Mouse (Mus musculus) ES-Bruce4 (cell line): ENCODE measurements around the gene Slc6a4. TPM values are rescaled to one million over a fixed set of nuclear protein-coding genes. Genes with fewer than 3 reads are reported as not detected.
"Not testable (repeated sequence)": the region's sequence is repeated elsewhere in the genome, so short reads cannot be mapped to it uniquely, and the experiment has no call there.

Experiments used
- H3K27ac ChIP-seq: 2 replicates; pipeline ENCODE4 v1.5.1; 2012; ENCODE audit warnings: low read length, inconsistent platforms; ENCODE audit not compliant: insufficient read depth
- H3K27me3 ChIP-seq: 2 replicates; pipeline ENCODE4 v1.6.1; 2012; ENCODE audit warnings: mild to moderate bottlenecking, low read length, inconsistent platforms; ENCODE audit not compliant: control insufficient read depth, poor library complexity, insufficient read depth, severe bottlenecking
- H3K36me3 ChIP-seq: 2 replicates; pipeline ENCODE4 v1.6.1; 2012; ENCODE audit warnings: inconsistent platforms, mild to moderate bottlenecking, low read length, moderate library complexity; ENCODE audit not compliant: control insufficient read depth, poor library complexity, insufficient read depth, severe bottlenecking
- H3K4me1 ChIP-seq: one replicate; pipeline ENCODE4 v1.8.1; 2011; ENCODE audit warnings: low read length; ENCODE audit not compliant: control insufficient read depth, insufficient read depth
- H3K4me3 ChIP-seq: 2 replicates; pipeline ENCODE4 v1.5.1; 2011; ENCODE audit warnings: low read depth, mild to moderate bottlenecking, low read length
- H3K9ac ChIP-seq: 2 replicates; pipeline ENCODE4 v1.6.1; 2012; ENCODE audit warnings: low read depth, mild to moderate bottlenecking, inconsistent platforms; ENCODE audit not compliant: poor library complexity, severe bottlenecking
- H3K9me3 ChIP-seq: replicated peaks from 2 replicates; pipeline ENCODE4 v1.6.1; 2012; ENCODE audit warnings: mild to moderate bottlenecking, low read length, inconsistent platforms; ENCODE audit not compliant: control insufficient read depth, poor library complexity, insufficient read depth, severe bottlenecking
- CTCF ChIP-seq: IDR thresholded peaks from one replicate; pipeline ENCODE4 v1.8.1; 2011; ENCODE audit warnings: low read depth, low read length
- EP300 ChIP-seq: IDR thresholded peaks from 2 replicates; pipeline ENCODE4 v1.6.1; 2011; ENCODE audit warnings: low read depth, low read length; ENCODE audit not compliant: insufficient read depth
- POLR2A ChIP-seq: IDR thresholded peaks from one replicate; pipeline ENCODE4 v1.8.1; 2011; ENCODE audit warnings: low read length; ENCODE audit not compliant: insufficient read depth
- polyA plus RNA-seq: library from polyadenylated mRNA; stranded (reverse); fragments of >200 nt; gene quantifications from 2 replicates; pipeline ENCODE4 v1.2.4, GENCODE M21; 2011; ENCODE audit warnings: low read depth; ENCODE audit not compliant: missing spikeins, insufficient read depth, insufficient read length

Slc6a4 gene
- polyA plus RNA-seq, 1 experiment = not detected

DNA sequence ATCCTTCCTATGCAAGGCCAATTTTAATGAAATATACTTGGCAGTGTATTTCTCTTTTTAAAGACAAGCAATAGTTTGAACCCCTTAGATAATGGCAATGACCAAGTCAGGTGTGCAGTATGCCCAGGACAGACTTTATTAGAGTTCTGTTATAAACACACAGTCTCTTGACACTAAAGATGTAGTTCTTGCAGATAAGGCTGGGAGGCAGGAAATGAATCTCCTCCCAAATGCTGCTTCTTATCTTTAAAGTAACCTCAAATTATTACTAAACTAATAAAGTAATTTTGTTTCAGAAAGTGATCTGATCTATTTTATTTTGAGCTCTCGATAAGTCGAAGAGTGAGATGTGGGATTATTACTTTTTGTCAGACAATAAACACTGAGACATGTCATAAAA is 65.0 kb downstream of the Slc6a4 start:
- H3K27me3 ChIP-seq = no peaks in the 10 kb centered on the region
- no peak for TF ChIP-seq EP300
- TF ChIP-seq CTCF = no peak
- TF ChIP-seq POLR2A = no peak
- no peak overlapping the region for H3K9ac ChIP-seq
- H3K27ac ChIP-seq = no peak overlapping the region
- H3K9me3 ChIP-seq = no peaks in the 10 kb centered on the region
- no peak overlapping the region for H3K4me3 ChIP-seq
- no peaks in the 10 kb centered on the region; the same call in 1 of the 2 replicates for H3K36me3 ChIP-seq
- peaks cover 3% of the 10 kb centered on the region for H3K4me1 ChIP-seq

DNA sequence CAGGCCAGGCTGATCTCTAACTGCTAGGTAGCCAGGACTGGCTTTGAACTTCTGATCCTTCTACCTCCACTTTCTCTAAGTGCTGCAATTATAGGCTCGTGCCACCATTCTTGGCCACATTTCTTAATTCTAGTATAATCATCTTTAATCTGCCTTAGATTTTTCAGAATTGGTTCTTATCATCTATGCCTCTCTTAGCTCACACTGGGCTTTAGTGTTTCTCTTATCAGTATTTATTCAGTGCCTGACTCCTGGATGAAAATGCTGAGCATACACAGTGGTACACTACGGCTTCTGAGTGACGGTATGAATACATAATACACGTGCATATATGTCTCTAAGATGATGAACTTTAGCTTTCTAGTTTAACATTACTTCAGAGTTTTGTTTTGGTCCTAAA is 70.4 kb downstream of the Slc6a4 start:
- Histone ChIP-seq H3K36me3 (peaks cover 7% of the 10 kb centered on the region), H3K9ac (no peak overlapping the region), H3K9me3 (no peaks in the 10 kb centered on the region), H3K27me3 (no peaks in the 10 kb centered on the region), H3K4me1 (peaks cover 3% of the 10 kb centered on the region), H3K4me3 (no peak overlapping the region), H3K27ac (no peak overlapping the region)
- TF ChIP-seq EP300 = no peak
- TF ChIP-seq CTCF = no peak
- no peak for TF ChIP-seq POLR2A

- H3K9ac ChIP-seq = no peak overlapping the region
- no peaks in the 10 kb centered on the region for H3K4me1 ChIP-seq
- no peak overlapping the region for H3K27ac ChIP-seq
- no peaks in the 10 kb centered on the region for H3K27me3 ChIP-seq
- peak; percentile 18 for TF ChIP-seq CTCF
- no peak for TF ChIP-seq POLR2A
- no peak for TF ChIP-seq EP300
- H3K36me3 ChIP-seq = peaks cover 23% of the 10 kb centered on the region
- H3K4me3 ChIP-seq = no peak overlapping the region
- no peaks in the 10 kb centered on the region for H3K9me3 ChIP-seq
Observed at GRCm38 (mm10) chr11:77070721-77071120, 72.3 kb downstream of the Slc6a4 start.

GRCm38 (mm10) chr11:77077331-77077730 is 78.9 kb downstream of the Slc6a4 start:
- Histone ChIP-seq H3K36me3 (peaks cover 24% of the 10 kb centered on the region), H3K9ac (peak overlapping the region; percentile 79), H3K4me3 (peak overlapping the region; percentile 75)
- not testable (repeated sequence) for H3K27ac ChIP-seq, H3K27me3 ChIP-seq, H3K9me3 ChIP-seq, H3K4me1 ChIP-seq

- peak overlapping the region; percentile 75 for H3K4me3 ChIP-seq
- H3K4me1 ChIP-seq = no peaks in the 10 kb centered on the region
- no peak overlapping the region for H3K27ac ChIP-seq
- H3K36me3 ChIP-seq = peaks cover 24% of the 10 kb centered on the region
- no peaks in the 10 kb centered on the region for H3K9me3 ChIP-seq
- no peaks in the 10 kb centered on the region for H3K27me3 ChIP-seq
- TF ChIP-seq POLR2A (no peak), EP300 (no peak), CTCF (no peak)
- H3K9ac ChIP-seq = peak overlapping the region; percentile 79
Observed at GRCm38 (mm10) chr11:77077792-77078191, 79.4 kb downstream of the Slc6a4 start.

DNA sequence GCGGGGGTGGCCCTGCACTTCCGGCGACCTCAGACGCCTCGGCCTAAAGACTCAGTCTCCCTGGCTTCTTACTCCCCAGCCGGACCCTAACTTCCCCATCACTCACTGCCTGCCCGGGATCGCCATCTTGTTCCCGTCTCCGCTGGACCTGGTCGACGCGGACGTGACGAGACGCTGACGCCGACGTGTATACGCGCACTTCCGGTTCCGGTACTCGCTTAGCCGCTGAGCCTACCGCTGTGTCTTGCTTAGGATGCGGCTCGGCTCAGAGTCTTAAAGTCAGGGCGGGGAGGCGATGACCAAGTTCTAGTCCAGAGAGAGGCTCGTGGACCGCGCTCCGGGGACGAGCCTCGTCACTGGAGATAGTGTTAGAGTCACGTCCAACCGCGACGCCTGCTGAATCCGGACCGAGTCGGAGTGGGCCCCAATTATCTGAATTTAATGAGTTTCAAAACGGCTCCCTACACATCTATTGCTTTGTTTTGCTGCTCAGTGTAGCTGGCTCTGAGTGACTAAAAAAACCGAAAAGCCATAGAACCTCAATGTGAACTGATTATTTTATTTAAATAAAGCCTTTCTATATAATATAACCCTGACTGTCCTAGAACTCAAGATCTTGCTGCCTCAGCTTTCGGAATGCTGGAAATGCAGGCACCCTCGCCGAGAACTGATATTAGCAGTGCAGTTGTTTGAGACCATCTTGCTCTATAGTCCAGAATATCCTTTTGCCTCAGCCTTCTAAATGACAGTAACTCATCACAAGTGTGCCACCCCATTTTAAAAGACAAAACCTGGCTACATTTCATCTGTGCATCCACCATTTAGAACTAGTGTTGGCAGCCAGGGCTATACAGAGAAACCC is 80.1 kb downstream of the Slc6a4 start, which contains the start of gene Nsrp1:
Gene Nsrp1, minus strand, starts transcription at position 163 of the 862 bp plus-strand sequence.
- Histone ChIP-seq H3K4me3 (peak within 1 kb of the TSS; percentile 75), H3K36me3 (peaks cover 24% of the 10 kb centered on the region), H3K27ac (peak within 1 kb of the TSS; percentile 39; the same call in 1 of the 2 replicates), H3K4me1 (no peaks in the 10 kb centered on the region), H3K9ac (peak within 1 kb of the TSS; percentile 79), H3K27me3 (no peaks in the 10 kb centered on the region), H3K9me3 (no peaks in the 10 kb centered on the region)
- peak; percentile 67 for TF ChIP-seq POLR2A
- TF ChIP-seq CTCF = no peak
